Mouse (Mus musculus): ENCODE measurements around the gene Vps11.
"Not testable (repeated sequence)": the region's sequence is repeated elsewhere in the genome, so short reads cannot be mapped to it uniquely, and the experiment has no call there.

Vps11 gene

DNA sequence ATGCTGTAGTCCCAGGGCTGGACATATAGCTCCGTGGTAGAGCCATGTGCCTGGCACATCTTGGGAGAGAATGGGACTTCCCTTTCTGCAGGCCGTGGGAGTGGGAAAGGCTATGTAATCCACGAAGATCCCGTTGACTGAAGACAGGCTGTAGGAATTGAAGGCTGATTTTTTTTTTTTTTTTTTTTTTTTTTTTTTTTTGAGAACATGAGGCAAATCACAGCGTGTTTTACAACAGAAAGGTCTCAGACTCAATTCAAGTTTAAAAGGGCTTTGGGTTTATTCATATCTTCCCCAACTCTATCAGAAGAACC is 25.4 kb downstream of the Vps11 start:
- in situ Hi-C loops (cut with MboI, MseI), result no loop called here

DNA sequence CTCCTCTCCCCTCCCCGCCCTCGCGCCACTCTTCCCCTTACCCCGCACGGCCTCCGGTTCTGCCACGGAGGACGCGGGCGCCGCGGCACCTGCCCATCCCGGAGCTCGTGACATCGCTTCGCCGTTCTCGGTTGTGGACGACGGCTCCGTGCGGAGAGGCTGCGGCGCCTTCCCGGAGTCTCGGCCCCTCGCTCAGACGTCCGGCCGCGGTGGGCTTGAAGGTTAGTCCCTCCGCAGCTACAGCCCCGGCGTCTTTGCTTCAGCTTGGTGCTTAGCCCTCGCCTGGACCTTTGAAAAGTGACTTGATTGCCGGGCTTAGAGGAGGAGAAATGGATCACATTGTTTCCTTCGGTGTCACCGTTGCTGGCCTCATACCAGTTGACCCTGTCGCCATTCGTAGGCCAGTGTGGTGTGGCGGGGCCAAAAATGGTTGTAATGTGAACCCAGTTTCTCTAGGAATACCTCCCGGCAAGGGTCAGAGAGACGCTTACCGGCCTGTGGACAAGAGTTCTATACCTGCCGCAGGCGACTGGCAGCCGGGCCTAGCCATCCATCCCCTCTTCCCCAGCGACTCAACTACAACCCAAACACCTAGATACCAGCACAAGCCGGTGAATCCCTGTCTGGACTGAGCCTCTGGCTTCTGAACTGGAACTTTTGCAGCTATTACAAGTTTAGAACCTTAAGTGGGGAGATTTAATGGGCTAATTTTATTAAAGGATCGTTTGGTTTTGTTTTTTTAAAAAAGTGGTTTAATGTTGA is 26.0 kb downstream of the Vps11 start:
- in situ Hi-C loops (cut with MboI, MseI), result no loop called here

DNA sequence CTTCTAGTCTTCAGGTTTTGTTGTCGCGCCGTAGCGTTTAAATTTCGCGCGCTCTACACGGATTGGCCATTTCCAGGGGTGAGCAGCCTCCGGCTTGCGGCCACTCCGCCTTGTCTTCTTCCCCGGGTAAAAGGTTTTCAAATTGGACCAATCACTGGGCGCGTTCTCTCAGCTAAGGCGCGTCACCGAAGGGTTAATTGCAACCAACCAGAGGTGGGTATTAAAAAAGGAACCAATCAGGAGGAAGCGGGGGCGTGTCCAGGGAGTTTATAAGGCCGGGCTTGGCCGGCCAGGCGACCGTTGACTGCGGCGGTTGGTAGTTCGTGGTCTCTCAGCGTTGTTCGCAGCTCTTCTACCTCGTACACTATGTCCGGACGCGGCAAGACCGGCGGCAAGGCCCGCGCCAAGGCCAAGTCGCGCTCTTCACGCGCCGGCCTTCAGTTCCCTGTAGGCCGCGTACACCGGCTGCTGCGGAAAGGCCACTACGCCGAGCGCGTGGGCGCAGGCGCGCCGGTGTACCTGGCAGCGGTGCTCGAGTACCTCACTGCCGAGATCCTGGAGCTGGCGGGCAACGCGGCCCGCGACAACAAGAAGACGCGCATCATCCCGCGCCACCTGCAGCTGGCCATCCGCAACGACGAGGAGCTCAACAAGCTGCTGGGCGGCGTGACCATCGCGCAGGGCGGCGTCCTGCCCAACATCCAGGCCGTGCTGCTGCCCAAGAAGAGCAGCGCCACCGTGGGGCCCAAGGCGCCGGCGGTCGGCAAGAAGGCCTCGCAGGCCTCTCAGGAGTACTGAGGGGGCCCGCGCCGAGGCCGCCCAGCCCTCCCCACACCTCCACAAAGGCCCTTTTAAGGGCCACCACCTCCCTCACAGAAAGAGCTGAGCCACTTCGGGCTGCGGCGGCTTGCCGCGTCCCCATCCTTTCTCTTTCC is 26.8 kb downstream of the Vps11 start, which contains the start of gene H2afx:
Gene H2afx, plus strand, starts transcription at position 299 of the 935 bp plus-strand sequence.
- in situ Hi-C loops (cut with MboI, MseI), result no loop called here

DNA sequence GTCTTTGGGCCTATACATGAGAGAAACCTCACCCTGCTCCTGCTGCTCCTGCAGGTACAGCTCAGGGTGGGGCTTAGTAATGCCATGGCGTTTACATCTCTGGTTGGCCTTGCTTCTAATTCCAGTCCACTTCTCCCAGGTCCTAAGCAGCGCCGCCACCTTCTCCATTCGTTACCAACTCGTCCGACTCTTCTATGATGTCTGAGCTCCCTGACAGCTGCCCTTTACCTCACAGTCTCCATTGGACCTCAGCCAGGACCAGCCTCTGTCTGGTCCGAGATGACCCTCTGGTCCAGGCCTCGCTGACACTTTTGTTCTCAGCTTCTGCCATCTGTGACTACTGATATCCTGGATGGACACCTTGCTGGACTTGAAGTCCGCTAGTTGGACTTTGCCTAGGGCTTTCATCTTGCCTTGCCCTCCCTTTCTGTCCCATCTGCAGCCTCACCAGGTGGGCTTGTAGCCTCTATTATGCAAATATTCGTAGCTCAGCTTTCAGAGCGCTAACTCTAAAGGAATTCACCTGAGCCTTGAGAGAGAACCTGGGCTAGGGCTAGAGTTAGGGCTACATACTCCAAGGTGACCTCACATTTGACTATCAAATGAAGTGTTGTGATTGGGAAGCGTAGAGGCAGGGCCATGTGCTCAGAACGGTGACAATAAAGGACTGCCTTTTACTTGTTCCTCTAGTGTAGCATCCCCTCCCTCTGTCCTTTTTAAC is 28.4 kb downstream of the Vps11 start:
- in situ Hi-C loops (cut with MboI, MseI), result no loop called here

DNA sequence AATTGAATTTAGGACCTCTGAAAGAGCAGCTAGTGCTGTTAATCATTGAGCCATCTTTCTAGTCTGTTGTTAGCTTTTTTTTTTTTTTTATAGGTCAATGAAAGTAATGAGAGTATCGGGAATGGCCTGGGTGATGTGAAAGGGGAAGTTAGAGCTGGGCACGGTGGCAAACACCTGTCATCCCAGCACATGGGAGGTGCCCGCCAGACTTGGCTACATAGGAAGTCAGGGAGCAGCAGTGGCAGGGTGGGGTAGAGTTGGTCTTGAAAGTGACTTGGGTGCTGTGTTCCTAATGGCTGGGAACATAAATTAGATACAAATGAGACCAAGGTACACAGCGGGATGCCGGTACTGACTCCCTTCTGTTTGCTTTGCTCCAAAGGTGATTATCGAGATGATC is 30.7 kb downstream of the Vps11 start:
- in situ Hi-C loops (cut with MboI, MseI), result no loop called here

DNA sequence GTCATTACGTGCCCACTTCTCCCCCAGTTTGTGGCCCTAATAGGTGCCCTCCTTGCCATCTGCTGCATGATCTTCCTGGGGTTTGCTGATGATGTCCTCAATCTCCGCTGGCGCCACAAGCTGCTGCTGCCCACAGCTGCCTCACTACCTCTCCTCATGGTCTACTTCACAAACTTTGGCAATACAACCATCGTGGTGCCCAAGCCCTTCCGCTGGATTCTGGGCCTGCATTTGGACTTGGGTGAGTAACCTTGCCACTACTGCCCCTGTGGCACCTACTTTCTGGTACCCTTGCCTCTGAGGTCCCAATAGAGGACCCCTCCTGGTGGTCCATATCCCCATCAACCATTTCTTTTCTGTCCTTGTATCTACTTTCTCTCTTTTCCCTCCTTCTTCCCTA is 33.5 kb downstream of the Vps11 start:
- in situ Hi-C loops (cut with MboI, MseI), result no loop called here

DNA sequence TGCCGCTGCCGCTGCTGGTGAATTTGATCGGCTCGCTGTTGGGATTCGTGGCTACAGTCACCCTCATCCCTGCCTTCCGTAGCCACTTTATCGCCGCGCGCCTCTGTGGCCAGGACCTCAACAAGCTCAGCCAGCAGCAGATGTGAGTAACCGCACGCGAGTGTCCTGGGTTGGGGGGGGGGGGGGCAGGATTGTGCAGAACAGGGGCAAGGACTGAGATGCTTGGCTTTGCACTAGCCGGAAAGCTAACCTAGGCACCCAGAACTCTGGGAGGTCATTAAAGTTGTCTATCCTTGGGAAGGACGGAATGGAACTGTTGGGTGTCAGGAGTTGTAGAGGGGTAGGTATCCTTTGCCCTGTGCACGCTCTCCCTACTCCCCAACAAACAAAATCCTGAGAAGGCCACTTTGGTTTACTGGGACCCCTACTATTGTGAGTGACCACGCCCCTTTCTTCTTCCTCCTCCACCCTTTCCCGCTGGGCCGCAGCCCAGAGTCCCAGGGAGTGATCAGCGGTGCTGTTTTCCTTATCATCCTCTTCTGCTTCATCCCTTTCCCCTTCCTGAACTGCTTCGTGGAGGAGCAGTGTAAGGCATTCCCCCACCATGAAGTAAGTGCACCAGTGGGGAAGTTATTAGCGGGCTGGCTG is 34.3 kb downstream of the Vps11 start:
- in situ Hi-C loops (cut with MboI, MseI), result no loop called here

DNA sequence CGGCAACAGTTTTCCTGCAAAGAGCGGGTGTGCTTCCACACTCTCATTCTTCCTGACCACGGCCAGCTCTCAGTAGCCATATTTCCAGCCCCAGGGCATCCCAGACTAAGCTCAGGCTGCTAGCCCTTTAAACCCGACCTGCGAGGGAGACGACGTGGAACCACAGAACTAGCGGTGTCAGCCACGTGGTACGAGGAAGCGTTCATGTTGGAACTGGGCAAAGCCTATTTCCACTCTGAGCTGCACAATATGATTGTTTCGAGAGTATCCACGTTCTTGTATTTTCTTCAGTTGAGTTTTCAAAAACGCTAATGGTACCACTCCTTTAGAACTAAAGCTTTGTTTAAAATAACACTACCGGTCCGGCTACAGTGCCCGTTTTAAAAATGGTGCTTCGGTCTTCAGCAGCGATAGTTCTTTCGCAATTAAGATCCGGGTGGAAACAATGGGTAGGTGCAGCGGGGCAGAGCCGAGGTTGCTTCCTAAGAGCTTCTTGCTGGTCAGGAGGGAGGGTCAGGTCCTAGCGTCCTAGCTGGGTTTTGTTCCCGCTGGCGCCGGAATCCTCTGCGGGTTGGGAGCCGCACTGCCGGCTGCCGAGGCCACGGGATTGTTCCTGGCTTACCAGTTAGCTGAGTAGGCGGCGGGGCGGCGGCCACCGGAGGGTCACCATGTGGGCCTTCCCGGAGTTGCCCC is 35.0 kb downstream of the Vps11 start:
- in situ Hi-C loops (cut with MboI, MseI), result no loop called here

DNA sequence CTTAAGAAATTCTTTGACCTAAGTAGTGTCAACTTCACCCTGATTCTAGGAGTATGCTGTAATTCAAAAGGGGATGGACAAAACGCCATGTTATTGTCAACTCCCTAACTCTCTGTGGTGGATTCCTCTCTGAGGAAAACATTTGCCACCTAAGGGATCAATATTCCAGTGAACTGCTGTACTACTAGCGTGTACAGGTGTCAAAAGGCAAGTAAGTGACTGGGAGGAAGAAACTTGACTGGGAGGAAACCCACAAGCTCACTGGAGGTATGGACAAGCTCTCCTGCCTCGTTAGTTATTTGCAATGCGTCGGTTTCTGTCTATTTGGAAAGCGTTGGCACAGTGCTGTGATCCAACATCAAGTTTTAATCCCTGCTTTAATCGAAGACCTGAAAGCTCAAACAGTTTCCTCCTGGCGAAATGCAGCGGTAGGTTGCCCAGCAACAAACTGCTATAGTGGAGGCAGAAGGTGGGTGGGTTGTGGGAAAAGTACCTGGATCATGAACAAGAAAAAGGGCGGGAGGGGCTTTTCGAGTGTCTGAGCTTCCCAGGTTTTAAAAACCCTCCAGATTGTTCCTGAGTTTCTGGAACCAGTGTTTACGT is 35.6 kb downstream of the Vps11 start, which contains the start of gene Dpagt1:
Gene Dpagt1, plus strand, starts transcription at position 252 of the 603 bp plus-strand sequence.
- in situ Hi-C loops (cut with MboI, MseI), result no loop called here

DNA sequence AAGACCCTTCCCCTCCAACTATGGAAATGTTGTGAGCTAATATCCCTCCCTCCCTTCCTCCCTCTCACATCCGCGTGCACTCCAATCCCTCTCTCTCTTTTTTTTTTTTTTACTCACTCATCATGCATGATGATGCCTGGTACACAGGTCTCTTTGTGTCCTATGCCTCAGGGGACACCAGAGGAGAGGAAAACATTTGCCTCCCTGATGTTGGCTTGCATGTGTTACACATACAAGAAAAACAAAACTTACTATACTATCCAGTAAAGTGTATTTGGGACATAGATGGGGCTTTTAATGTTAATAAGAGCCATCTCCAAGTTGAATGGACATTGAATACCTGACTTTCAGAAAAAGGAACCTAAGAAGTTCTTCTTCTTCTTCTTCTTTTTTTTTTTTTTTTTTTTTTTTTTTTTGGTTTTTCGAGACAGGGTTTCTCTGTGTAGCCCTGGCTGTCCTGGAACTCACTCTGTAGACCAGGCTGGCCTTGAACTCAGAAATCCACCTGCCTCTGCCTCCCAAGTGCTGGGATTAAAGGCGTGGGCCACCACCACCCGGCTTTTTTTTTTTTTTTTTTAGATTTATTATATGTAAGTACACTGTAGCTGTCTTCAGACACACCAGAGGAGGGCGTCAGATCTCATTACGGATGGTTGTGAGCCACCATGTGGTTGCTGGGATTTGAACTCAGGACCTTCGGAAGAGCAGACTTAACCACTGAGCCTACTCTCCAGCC is 36.3 kb downstream of the Vps11 start:
- in situ Hi-C loops (cut with MboI, MseI), result not testable (repeated sequence)

DNA sequence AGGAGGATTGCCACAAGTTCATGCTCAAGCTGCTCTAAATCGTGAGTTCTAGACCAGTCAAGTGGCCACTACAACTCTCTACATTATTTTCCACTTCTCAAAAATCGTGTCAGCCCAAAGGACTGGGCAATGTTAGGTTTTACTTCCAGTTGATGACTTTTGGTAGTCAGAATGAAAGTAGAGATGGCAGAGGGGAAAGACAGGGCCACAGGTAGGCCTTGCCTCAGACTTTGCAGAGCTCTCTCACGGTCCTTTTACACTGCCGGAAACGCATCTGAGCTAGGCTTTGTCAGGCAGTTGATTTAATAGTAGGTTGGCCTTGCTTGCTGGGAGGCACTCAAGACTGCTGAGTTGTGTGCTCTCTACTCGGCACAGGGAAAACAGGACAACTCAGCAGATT is 37.3 kb downstream of the Vps11 start:
- in situ Hi-C loops (cut with MboI, MseI), result no loop called here

DNA sequence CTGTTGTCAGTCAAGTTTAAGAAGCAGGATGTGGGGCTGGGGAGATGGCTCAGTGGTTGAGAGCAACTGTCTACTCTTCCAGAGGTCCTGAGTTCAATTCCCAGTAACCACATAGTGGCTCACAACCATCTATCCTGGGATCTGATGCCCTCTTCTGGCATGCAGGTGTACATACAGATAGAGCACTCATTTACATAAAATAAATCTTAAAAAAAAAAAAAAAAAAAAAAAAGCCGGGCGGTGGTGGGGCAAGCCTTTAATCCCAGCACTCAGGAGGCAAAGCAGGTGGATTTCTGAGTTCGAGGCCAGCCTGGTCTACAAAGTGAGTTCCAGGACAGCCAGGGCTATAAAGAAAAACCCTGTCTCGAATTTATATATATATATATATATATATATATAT is 37.8 kb downstream of the Vps11 start:
- in situ Hi-C loops (cut with MboI, MseI), result not testable (repeated sequence)

DNA sequence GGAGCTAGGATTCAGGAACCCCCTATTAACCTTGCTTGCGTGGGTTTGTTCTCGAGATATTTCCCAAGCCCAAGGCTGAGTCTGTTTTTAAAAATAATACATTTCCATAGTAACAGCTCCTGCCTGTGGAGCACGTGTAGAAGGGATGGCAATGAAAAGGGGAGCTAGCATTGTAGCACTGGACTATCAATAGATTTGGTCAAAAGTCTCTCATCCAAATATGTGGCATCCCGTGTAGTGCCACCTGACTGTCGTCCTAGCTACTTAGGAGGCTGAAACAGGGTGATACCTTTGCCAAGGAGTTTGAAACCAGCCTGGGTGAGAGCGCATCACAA is 40.7 kb downstream of the Vps11 start:
- in situ Hi-C loops (cut with MboI, MseI), result no loop called here

DNA sequence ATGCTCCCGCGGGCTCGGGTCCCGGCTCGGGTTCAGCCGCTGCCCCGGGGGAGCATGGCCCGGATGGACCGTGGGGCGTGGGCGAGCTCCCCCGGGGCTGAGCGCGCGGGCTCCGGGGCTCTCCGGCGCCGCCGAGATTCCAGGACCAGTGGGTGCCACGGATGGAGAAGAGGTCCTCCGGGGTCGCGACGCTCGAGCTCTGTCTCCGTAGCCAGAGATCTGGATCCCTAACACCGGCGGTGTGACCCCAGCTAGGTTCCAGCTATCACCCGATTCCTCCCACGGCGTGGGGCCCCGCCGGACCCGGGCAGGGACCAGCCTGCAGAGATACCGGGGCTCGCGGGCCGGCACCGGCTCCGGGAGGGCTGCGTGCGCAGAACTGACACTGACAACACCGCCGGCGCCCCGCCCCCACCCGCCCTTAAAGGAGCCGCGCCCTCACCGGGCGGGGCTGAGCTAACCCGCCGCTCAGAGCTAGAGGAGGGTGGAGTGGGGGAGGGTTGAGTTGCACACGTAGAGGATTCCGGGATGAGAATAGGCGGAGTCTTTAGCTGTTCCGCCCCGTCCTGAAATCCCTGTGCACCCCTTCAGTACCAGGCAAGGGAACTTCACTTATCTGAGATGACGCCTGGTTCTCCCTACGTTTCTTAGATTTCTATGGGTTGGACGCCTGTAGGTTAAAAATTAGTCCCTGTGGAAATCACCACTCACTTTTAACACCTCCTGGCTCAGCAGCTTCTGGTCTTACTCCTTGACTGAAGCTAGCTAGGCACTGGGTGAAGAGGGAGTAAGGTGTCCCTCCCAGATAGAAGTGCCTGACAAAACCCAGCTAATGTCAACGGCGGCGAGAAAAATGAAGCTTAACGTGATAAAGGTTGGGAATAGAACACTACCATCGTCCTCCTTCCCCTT is 41.3 kb downstream of the Vps11 start, which contains the start of gene C2cd2l:
Gene C2cd2l, minus strand, starts transcription at position 399 of the 912 bp plus-strand sequence.
- in situ Hi-C loops (cut with MboI, MseI), result no loop called here

DNA sequence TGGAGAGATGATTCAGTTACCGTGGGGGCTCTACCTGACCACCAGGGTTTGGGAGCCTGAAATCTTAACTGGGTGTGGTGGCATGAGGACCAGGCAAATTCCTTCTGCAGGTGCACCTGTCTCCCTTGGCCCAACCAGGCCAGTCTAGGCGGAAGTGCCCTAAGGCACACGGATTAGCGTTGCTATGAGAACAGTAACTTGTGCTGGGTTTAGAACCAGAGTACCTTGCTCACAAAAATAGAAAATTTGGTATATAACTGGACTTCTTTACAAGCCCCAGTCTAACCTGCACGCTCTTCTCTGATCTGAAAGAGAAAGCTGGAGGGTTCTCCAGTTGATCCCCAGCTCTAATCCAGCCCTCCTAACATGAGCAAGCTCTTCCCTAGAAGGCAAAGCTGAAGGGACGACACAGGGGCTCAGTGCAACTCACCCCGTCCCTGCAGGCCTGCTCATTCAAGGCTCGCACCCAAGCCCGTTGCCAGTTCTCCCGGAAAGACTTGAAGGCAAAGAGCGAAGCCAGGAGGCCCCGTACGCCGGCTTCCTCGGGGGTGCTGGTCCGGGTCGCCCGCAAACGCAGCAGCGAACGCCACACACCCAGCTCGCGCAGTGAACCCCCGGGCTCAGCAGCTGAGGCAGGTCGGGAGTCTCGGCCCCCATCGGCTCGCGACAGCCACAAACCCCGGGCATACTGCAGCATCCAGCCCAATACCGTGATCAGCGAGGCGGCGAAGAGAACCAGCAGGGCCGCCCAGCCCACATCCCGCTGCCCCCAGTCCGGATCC is 42.2 kb downstream of the Vps11 start:
- in situ Hi-C loops (cut with MboI, MseI), result no loop called here

DNA sequence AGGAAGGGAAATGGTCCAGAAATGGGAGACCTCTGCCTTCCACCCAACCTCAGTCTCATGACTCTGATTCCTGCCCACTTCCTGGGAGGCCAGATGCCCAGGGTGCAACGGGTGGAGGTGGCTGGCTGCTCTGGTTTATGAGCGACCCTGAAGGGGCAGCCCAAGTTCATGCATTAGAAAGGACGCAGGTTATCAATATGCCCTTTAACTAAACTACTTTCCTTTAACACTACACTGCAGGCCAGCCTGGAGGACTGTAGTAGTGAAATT is 42.7 kb downstream of the Vps11 start:
- in situ Hi-C loops (cut with MboI, MseI), result no loop called here

DNA sequence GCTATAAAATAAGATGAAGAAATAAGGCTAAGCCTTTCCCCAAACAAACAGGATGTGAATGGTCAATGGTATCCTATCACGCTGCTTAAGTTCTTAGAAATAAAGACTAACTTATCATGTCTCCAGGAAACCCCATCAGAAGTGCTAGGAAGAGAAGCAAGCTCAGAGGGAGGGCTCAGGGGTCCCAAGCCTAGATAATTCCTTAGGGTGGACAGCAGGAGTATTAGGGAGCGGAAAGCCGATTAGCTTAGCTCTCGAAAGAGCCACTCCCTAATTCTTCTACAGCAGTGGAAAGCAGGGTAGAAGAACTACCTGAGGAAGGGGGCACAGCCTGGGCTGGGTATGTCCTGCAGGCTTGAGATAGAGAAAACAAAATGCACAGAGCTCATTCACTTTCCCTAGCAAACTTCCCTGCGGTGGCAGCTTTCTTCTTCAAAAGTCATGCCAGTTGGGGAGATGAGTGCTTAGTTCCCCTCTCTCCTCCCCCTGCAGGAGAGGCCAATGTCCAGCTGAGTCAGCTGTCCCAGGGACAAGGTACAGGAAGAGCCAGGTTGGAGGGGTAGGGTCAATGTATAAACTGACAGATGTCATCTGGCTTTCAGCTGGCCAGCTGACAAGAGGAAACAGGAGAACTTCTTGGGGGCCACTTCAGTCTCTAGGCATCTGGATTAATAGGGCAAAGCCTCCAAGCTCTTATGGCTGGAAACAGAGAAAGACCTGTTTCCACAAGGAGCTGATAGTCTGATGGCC is 43.2 kb downstream of the Vps11 start:
- in situ Hi-C loops (cut with MboI, MseI), result no loop called here

DNA sequence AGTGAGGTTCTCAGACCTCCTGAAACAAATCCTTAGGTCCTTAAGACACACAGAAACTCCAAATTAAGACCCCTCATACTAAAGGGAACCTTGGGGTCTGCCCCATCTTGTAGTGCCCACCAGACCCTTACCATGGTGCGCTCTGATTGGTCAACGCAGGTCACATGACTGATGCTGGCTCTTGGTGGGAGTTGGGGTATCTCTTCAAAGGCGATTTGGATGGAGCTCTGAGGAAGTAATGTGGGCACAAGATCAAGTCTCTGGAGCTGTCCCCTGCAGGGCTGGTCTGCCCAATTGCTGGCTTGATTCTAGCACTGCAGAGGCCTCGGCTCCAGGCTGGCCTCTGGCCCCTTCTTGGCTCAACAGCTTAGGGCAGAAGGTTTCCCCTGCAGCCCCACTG is 44.0 kb downstream of the Vps11 start:
- in situ Hi-C loops (cut with MboI, MseI), result no loop called here
